Mouse (Mus musculus) E14TG2a.4 (cell line): ENCODE results near the gene Nog.

Source experiments
- CTCF ChIP-seq: conservative IDR thresholded peaks from 2 replicates; pipeline ENCODE4 v1.5.1; 2014; ENCODE audit warnings: low read length
- POU5F1 ChIP-seq: IDR thresholded peaks from 2 replicates; pipeline ENCODE4 v1.6.1; 2014; ENCODE audit warnings: low read length, borderline replicate concordance

DNA sequence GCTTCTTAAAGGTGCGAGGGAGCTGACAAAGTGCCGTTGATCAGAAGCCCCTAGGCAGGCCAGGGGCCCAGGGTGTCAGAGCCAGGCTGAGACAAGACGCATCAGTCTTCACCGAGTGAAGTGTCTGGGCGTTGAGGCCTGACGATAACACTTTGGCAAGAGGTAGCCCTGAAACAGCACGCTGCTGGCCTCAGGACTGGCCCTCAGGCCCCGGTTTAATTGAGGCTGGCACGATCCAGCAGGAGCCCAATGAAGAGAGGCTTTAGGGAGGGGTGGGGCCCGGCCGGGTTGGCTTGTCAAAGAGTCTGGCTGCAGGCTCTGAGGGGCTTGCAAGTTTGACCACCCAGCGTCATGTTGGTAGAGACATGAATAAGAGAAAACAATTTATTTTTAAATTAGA lies 38.1 kb upstream of the Nog start:
- no peak for TF ChIP-seq CTCF
- no peak for TF ChIP-seq POU5F1
